Mouse (Mus musculus): Measurements from ENCODE around the gene Ccn5. TPM values are rescaled to one million over a fixed set of nuclear protein-coding genes. Genes with fewer than 3 reads are reported as not detected.

The Ccn5 gene
- total RNA-seq (2014; fragmentation: Nextera tagmentation) (not detected in 2 replicates), total RNA-seq (2017) (not detected in 2 replicates)

DNA sequence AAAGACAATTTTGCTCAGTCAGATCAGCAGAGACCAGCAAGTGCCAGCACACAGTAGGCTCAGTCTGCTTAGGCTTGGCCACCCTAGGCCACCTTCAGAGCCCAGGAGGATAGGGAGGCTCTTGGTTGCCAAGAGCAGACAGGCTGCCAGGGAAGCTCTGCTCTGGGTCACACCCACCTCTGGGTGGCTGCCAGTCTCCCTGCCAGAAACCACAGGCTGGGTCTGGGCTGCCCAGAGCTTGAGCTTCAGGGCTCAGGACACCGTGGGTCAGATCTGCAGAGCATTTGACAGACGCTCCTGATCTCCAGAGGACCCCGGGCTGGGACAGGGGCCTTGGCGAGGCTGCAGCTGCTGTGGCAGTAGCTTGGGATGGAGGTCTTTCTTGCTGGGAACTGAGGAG is at the start of gene Ccn5:
TSS of gene Ccn5 (plus strand) at position 255 of the 400 bp plus-strand sequence.
- ATAC-seq (replicated peaks; ENCODE audit: poor library complexity, severe bottlenecking) = no peak; the same call in 1 of the 2 replicates

GRCm38 (mm10) chr2:163776661-163777060 is 44.0 kb upstream of the Ccn5 start:
- ATAC-seq (replicated peaks; ENCODE audit: poor library complexity, severe bottlenecking) = no peak

DNA sequence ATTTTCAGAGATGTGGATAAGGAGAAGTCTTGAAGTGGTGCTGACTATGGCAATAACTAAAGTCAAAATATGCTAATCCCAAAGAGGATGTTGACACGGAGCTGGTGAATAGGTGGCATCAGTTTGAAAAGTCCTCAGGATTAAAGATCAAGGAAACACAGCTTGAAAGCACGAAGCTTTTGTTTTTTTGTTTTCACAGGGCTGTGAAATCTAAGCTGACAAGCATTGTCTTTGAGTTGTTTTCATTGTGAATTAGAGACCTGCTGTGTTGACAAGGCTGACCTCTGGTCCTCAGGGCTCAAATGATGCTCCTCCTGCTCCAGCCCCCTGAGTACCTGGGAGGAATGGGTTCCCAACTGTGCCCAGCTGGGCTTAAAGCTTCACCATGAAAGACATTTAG is 43.6 kb upstream of the Ccn5 start:
- ATAC-seq (replicated peaks; ENCODE audit: poor library complexity, severe bottlenecking) = no peak

DNA sequence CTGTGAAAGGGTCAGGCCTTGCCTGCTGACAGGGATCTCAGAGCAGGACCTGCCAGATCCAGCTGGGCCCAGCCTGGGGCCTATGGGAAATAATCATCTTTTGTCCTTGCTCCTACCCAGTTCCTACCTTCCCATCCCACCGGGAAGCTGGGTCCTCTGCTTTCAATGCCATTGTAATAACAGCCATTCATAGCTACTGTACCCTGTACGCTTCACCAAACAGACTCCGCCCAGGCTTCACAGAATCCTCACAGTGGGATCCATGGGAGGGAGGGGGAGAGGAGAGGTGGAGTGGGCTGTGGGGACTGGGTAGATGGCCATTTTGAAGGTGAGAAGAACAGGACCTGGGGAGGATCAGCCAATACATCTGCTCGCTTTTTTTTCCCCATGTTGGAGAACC is 41.8 kb upstream of the Ccn5 start:
- no peak for ATAC-seq (replicated peaks; ENCODE audit: poor library complexity, severe bottlenecking)

- ATAC-seq (replicated peaks; ENCODE audit: poor library complexity, severe bottlenecking) = no peak
These were observed 37.3 kb upstream of the Ccn5 start for GRCm38 (mm10) chr2:163783368-163783767.

GRCm38 (mm10) chr2:163783901-163784300 is 36.8 kb upstream of the Ccn5 start:
- no peak for ATAC-seq (replicated peaks; ENCODE audit: poor library complexity, severe bottlenecking)

- no peak for ATAC-seq (replicated peaks; ENCODE audit: poor library complexity, severe bottlenecking)
These were observed 33.6 kb upstream of the Ccn5 start for GRCm38 (mm10) chr2:163787086-163787485.

DNA sequence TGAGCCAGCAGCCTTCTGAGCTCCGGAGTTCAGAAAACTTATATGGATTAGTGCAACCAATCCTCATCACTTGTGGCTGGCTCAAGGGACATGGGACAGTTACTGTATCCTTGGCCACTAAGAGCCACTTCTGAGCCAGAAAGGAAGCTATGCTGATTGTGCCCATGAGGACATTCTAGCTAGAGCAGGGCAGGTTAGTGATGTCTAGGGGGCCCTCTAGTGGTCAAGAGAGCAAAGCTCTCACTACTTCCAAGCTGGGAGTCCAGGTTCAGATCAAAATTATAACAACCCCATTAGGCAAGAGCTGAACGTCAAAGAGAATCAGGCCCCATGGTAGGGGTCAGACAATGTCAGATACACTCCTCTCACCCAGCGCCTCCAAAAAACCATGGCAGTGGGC is 33.0 kb upstream of the Ccn5 start:
- ATAC-seq (replicated peaks; ENCODE audit: poor library complexity, severe bottlenecking) = peak; percentile 89

DNA sequence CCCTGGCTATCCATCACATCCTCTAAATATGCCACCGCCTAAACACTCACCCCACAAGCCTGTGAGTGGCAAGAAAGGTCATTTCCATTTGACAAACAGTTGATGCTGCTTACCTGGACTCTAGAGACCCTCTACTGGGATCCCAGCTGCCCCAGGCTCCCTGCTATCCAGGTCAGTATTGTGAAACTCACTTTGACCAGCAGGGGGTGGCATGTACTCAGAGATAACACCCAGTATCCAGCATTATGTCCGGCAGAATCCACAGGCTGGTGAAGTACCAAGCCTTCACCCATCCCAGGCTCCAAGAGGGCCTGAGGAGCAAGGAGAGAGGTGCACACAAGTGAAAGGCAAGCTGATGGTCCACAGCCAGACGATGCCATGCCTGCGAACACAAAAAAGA is 32.2 kb upstream of the Ccn5 start:
- peak; percentile 83 for ATAC-seq (replicated peaks; ENCODE audit: poor library complexity, severe bottlenecking)

DNA sequence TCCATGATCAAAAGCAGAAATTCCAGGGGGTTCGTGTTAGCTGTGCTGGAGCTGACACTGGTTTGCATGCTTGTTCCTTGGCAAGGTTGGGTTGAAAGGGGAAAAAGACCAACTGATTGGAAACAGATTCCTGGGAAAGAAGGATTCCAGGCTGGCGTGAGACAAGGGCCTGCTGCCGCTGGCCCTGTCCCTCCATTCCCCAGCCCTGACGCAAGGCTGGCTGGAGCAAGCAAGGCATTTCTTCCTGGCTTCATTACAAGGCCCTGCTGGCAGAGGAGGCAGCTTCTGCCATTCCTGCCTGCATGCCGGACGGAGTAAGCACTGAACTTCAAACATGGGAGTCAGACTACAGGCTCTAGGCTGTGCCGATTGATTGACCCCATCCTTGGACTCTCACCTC is 22.2 kb upstream of the Ccn5 start:
- no peak for ATAC-seq (replicated peaks; ENCODE audit: poor library complexity, severe bottlenecking)

- ATAC-seq (replicated peaks; ENCODE audit: poor library complexity, severe bottlenecking) = no peak
These were observed 19.8 kb upstream of the Ccn5 start for GRCm38 (mm10) chr2:163800832-163801231.

DNA sequence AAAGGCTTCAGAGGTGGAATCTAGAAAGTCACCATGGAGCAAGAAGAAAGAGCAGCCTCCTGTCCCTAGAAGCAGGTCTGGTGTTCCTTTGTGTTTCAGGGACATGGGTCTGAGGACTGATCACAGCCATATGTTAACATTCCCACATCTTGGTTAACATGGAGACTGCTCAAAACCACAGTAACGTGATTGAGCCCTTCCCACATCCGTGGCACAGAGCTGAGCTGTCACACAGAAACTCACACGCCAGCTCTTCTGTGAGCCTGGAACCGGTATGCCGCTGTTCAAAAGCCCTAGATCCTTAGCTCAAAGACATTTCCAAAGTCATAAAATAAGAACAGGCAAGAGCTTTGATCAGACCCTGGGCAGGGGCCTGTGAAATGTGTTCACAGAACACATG is 19.3 kb upstream of the Ccn5 start:
- ATAC-seq (replicated peaks; ENCODE audit: poor library complexity, severe bottlenecking) = no peak

- no peak for ATAC-seq (replicated peaks; ENCODE audit: poor library complexity, severe bottlenecking)
These were observed 16.8 kb upstream of the Ccn5 start for GRCm38 (mm10) chr2:163803838-163804237.

DNA sequence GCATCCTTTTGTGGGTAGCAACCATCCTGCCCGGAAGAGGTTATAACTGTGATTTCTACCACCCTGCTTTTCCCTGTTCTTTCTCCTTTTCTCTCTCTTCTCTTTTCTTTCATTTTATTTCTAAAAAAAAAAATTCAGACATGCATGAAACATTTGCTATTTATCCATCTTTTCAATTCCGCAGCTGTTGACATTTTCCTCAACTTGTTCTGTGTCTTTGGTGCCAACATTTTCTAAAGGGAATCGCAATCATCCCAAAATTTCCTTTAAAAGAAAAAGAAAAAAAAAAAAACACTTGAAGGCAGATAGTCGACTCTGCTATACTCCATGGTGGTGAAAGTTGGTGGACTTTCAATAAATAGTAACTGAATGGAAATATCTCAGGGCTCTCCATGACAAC is 11.5 kb upstream of the Ccn5 start:
- ATAC-seq (replicated peaks; ENCODE audit: poor library complexity, severe bottlenecking) = no peak

GRCm38 (mm10) chr2:163809704-163810103 is 11.0 kb upstream of the Ccn5 start:
- no peak for ATAC-seq (replicated peaks; ENCODE audit: poor library complexity, severe bottlenecking)

DNA sequence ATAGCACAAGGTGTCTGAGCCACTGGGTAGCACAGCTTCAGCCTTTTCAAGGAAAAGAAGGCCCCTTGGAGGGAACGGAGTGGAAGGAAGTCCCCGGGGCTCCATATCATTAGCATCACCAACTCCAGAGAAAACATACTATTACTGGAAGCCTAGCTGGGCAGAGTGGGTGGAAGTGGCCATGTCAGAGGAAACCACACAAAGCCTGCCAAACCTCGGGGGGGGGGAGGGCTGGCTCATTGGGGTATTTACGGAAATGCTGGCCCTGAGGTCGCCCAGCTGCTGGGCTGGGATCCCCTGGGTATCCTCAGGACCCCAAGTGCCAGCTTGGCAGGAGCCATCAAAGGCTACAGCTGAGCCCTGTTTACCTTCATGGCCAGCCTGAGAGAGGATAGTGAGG is 7.6 kb upstream of the Ccn5 start:
- ATAC-seq (replicated peaks; ENCODE audit: poor library complexity, severe bottlenecking) = peak; percentile 46; the same call in 1 of the 2 replicates

- ATAC-seq (replicated peaks; ENCODE audit: poor library complexity, severe bottlenecking) = no peak
These were observed 5.8 kb upstream of the Ccn5 start for GRCm38 (mm10) chr2:163814739-163815465.

DNA sequence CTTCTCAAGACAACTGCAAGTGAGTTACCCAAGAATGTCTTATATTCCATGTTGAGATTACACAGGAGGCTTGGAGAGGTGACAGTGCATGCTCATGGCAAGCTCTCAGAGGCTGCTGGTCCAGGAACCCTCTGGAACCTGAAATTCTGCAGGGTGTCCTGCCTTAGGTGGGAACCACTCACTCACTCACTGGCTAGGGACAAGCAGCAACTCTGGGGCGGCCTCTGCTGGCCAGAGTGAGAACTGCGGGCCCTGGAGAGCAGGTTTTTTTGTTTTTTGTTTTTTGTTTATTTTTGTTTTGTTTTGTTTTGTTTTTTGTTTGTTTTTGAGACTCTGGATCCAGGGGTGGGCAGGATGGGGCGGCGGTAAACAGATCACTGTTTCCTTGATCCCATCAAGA is 2.6 kb downstream of the Ccn5 start:
- peak; percentile 63 for ATAC-seq (replicated peaks; ENCODE audit: poor library complexity, severe bottlenecking)

GRCm38 (mm10) chr2:163823771-163824170 is 3.1 kb downstream of the Ccn5 start:
- no peak for ATAC-seq (replicated peaks; ENCODE audit: poor library complexity, severe bottlenecking)

DNA sequence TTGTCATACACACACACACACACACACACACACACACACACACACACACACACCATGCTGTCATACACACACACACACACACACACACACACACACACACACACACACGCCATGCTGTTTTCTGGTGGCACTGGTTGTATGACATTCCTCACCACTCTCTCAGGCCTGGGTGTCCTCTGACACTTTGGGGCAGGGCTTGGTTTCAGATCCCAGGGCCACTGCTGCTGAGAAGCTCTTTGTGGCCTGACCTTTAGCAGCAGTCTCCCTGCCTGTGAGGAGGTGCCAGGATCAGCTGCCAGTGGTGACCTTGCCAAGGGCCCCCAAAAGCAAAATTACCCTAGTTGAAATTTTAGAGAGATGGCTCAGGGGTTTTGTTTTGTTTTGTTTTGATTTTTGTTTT is 5.2 kb downstream of the Ccn5 start:
- no peak for ATAC-seq (replicated peaks; ENCODE audit: poor library complexity, severe bottlenecking)

GRCm38 (mm10) chr2:163826494-163826893 is 5.8 kb downstream of the Ccn5 start:
- ATAC-seq (replicated peaks; ENCODE audit: poor library complexity, severe bottlenecking) = peak; percentile 52

- no peak for ATAC-seq (replicated peaks; ENCODE audit: poor library complexity, severe bottlenecking)
These were observed 10.5 kb downstream of the Ccn5 start for GRCm38 (mm10) chr2:163831163-163831562.
